Mouse (Mus musculus): Measurements from ENCODE around the gene Abhd2.
A peak's percentile ranks its signal among the peaks of the same experiment; 100 is the strongest.

Gene Abhd2

GRCm38 (mm10) chr7:79328769-79329168 is 55.8 kb downstream of the Abhd2 start:
- no peak for DNase-seq (ENCODE audit: low spot score)

- no peak for DNase-seq (ENCODE audit: low spot score)
Observed at GRCm38 (mm10) chr7:79331197-79331596, 58.2 kb downstream of the Abhd2 start.

GRCm38 (mm10) chr7:79333419-79333818 is 60.4 kb downstream of the Abhd2 start:
- DNase-seq (ENCODE audit: low spot score): no peak

GRCm38 (mm10) chr7:79336362-79336910 is 63.4 kb downstream of the Abhd2 start:
- DNase-seq (ENCODE audit: low spot score): no peak

- DNase-seq (ENCODE audit: low spot score): no peak
Observed at GRCm38 (mm10) chr7:79345902-79346301, 72.9 kb downstream of the Abhd2 start.

GRCm38 (mm10) chr7:79346555-79347075 is 73.6 kb downstream of the Abhd2 start:
- no peak for DNase-seq (ENCODE audit: low spot score)

GRCm38 (mm10) chr7:79347108-79347813 is 74.3 kb downstream of the Abhd2 start:
- DNase-seq (ENCODE audit: low spot score): no peak

GRCm38 (mm10) chr7:79348816-79349215 is 75.8 kb downstream of the Abhd2 start:
- DNase-seq (ENCODE audit: low spot score): no peak

GRCm38 (mm10) chr7:79349738-79350386 is 76.9 kb downstream of the Abhd2 start:
- peak; percentile 84 for DNase-seq (ENCODE audit: low spot score)

GRCm38 (mm10) chr7:79358350-79359182 is 85.6 kb downstream of the Abhd2 start:
- DNase-seq (ENCODE audit: low spot score): peak; percentile 88

GRCm38 (mm10) chr7:79359183-79359435 is 86.1 kb downstream of the Abhd2 start:
- no peak for DNase-seq (ENCODE audit: low spot score)

GRCm38 (mm10) chr7:79360056-79360455 is 87.1 kb downstream of the Abhd2 start:
- DNase-seq (ENCODE audit: low spot score): no peak

GRCm38 (mm10) chr7:79362208-79362607 is 89.2 kb downstream of the Abhd2 start:
- no peak for DNase-seq (ENCODE audit: low spot score)

GRCm38 (mm10) chr7:79362830-79363229 is 89.8 kb downstream of the Abhd2 start:
- DNase-seq (ENCODE audit: low spot score): no peak

- DNase-seq (ENCODE audit: low spot score): no peak
Observed at GRCm38 (mm10) chr7:79363370-79364043, 90.5 kb downstream of the Abhd2 start.

- no peak for DNase-seq (ENCODE audit: low spot score)
Observed at GRCm38 (mm10) chr7:79368664-79369063, 95.7 kb downstream of the Abhd2 start.

GRCm38 (mm10) chr7:79369416-79369815 is 96.4 kb downstream of the Abhd2 start:
- no peak for DNase-seq (ENCODE audit: low spot score)

- DNase-seq (ENCODE audit: low spot score): no peak
Observed at GRCm38 (mm10) chr7:79371321-79371879, 98.4 kb downstream of the Abhd2 start.

- DNase-seq (ENCODE audit: low spot score): no peak
Observed at GRCm38 (mm10) chr7:79374017-79374416, 101.0 kb downstream of the Abhd2 start.

- no peak for DNase-seq (ENCODE audit: low spot score)
Observed at GRCm38 (mm10) chr7:79375594-79375993, 102.6 kb downstream of the Abhd2 start.

GRCm38 (mm10) chr7:79376516-79377275 is 103.7 kb downstream of the Abhd2 start:
- DNase-seq (ENCODE audit: low spot score): no peak
